Mouse (Mus musculus) lung, postnatal 0 days (tissue): ENCODE data around the gene Rxfp2. TPM values are rescaled to one million over a fixed set of nuclear protein-coding genes. Genes with fewer than 3 reads are reported as not detected.

Source experiments
- ATAC-seq: fragments of 200-750 bp; cut with Nextera tagmentation; 2 replicates; pipeline ENCODE4 v1.8.0; 2017; ENCODE audit warnings: moderate library complexity
- DNase-seq: peaks from one replicate; pipeline ENCODE4 v3.0.0-alpha.2; 2016; ENCODE audit warnings: low spot score
- H3K27ac ChIP-seq: fragments of 300-500 bp; sonication (generic); 2 replicates; pipeline ENCODE4 v1.5.1; 2014; ENCODE audit warnings: antibody characterized with exemption, mild to moderate bottlenecking, low read length, mixed read lengths
- H3K27me3 ChIP-seq: fragments of 300-500 bp; sonication (generic); replicated peaks from 2 replicates; pipeline ENCODE4 v1.6.1; 2014; ENCODE audit warnings: low read length, mixed read lengths; ENCODE audit not compliant: insufficient read depth
- H3K36me3 ChIP-seq: fragments of 300-500 bp; sonication (generic); 2 replicates; pipeline ENCODE4 v1.6.1; 2014; ENCODE audit warnings: low read length, mixed read lengths; ENCODE audit not compliant: insufficient read depth
- H3K4me1 ChIP-seq: fragments of 300-500 bp; sonication (generic); 2 replicates; pipeline ENCODE4 v1.6.1; 2014; ENCODE audit warnings: antibody characterized with exemption, low read depth, low read length, mixed read lengths; ENCODE audit not compliant: insufficient read depth
- H3K4me2 ChIP-seq: fragments of 300-500 bp; sonication (generic); replicated peaks from 2 replicates; pipeline ENCODE4 v1.6.1; 2014; ENCODE audit warnings: low read depth, mild to moderate bottlenecking, low read length, moderate library complexity, mixed read lengths
- H3K4me3 ChIP-seq: fragments of 300-500 bp; sonication (generic); 2 replicates; pipeline ENCODE4 v1.5.1; 2014; ENCODE audit warnings: low read depth, low read length
- H3K9ac ChIP-seq: fragments of 300-500 bp; sonication (generic); replicated peaks from 2 replicates; pipeline ENCODE4 v1.6.1; 2014; ENCODE audit warnings: low read depth, mild to moderate bottlenecking
- H3K9me3 ChIP-seq: fragments of 300-500 bp; sonication (generic); 2 replicates; pipeline ENCODE4 v1.6.1; 2016; ENCODE audit warnings: low read length, mixed read lengths
- CTCF ChIP-seq: IDR thresholded peaks from 2 replicates; pipeline ENCODE4 v1.5.1; 2016; ENCODE audit warnings: antibody characterized with exemption, mild to moderate bottlenecking
- EP300 ChIP-seq: IDR thresholded peaks from 2 replicates; pipeline ENCODE4 v1.6.1; 2016; ENCODE audit warnings: antibody characterized with exemption, mild to moderate bottlenecking, control low read depth
- WGBS: fragments of 180-500 bp; shearing (Covaris S2); extraction: QIAGEN DNeasy Blood & Tissue Kit; methylation state at CpG from one replicate; pipeline ENCODE4 v1.1.7; 2014; 5-methylcytosine and 5-hydroxymethylcytosine counted together
- polyA plus RNA-seq: library from polyadenylated mRNA; unstranded; fragments of >200 nt; fragmentation: Nextera tagmentation; extraction: Ambion mirVana; gene quantifications from 2 replicates; pipeline ENCODE4 v1.2.1, GENCODE M21; 2015

The Rxfp2 gene
- polyA plus RNA-seq, 1 experiment from 2014 or later = 0.58 TPM

- H3K36me3 ChIP-seq = no peaks in the 10 kb centered on the region
- H3K4me3 ChIP-seq = no peak overlapping the region
- TF ChIP-seq CTCF (no peak), EP300 (no peak)
- no peaks in the 10 kb centered on the region for H3K4me1 ChIP-seq
- no peak overlapping the region for H3K27ac ChIP-seq
- no peak for ATAC-seq
- WGBS = 81% methylated on average over 9 of the region's 9 CpGs
- DNase-seq = no peak
- no peaks in the 10 kb centered on the region for H3K27me3 ChIP-seq
- H3K9ac ChIP-seq = no peak overlapping the region
- no peaks in the 10 kb centered on the region for H3K9me3 ChIP-seq
- H3K4me2 ChIP-seq = no peak overlapping the region
Measured at GRCm38 (mm10) chr5:150061086-150061485, 42.6 kb downstream of the Rxfp2 start.

- TF ChIP-seq CTCF (no peak), EP300 (no peak)
- 62% methylated on average over 10 of the region's 10 CpGs for WGBS
Measured at GRCm38 (mm10) chr5:150064286-150064685, 45.8 kb downstream of the Rxfp2 start.

GRCm38 (mm10) chr5:150070086-150070485 lies 51.6 kb downstream of the Rxfp2 start:
- DNase-seq (peak; percentile 77), ATAC-seq (no peak)
- Histone ChIP-seq H3K27me3 (no peaks in the 10 kb centered on the region), H3K4me2 (no peak overlapping the region), H3K9me3 (no peaks in the 10 kb centered on the region), H3K4me3 (no peak overlapping the region), H3K4me1 (no peaks in the 10 kb centered on the region), H3K36me3 (no peaks in the 10 kb centered on the region), H3K9ac (no peak overlapping the region), H3K27ac (no peak overlapping the region)
- peak; percentile 41 for TF ChIP-seq CTCF
- TF ChIP-seq EP300 = no peak
- WGBS = 19% methylated on average over 10 of the region's 10 CpGs

More at GRCm38 (mm10) chr5:150064286-150064685, 45.8 kb downstream of the Rxfp2 start:
- Histone ChIP-seq H3K27ac (no peak overlapping the region), H3K9me3 (no peaks in the 10 kb centered on the region), H3K4me3 (no peak overlapping the region), H3K4me2 (no peak overlapping the region), H3K9ac (no peak overlapping the region), H3K36me3 (no peaks in the 10 kb centered on the region), H3K4me1 (no peaks in the 10 kb centered on the region), H3K27me3 (no peaks in the 10 kb centered on the region)
- ATAC-seq (no peak), DNase-seq (no peak)

- no peak overlapping the region for H3K4me2 ChIP-seq
- no peaks in the 10 kb centered on the region for H3K36me3 ChIP-seq
- H3K27me3 ChIP-seq = no peaks in the 10 kb centered on the region
- no peak overlapping the region for H3K9ac ChIP-seq
- H3K4me3 ChIP-seq = no peak overlapping the region
- ATAC-seq = no peak
- no peak overlapping the region for H3K27ac ChIP-seq
- no peaks in the 10 kb centered on the region for H3K4me1 ChIP-seq
- H3K9me3 ChIP-seq = no peaks in the 10 kb centered on the region
- TF ChIP-seq CTCF (no peak), EP300 (no peak)
- no peak for DNase-seq
Measured at GRCm38 (mm10) chr5:150071738-150072137, 53.3 kb downstream of the Rxfp2 start.

- Histone ChIP-seq H3K27ac (no peak overlapping the region), H3K4me2 (peak overlapping the region; percentile 17), H3K4me1 (no peaks in the 10 kb centered on the region), H3K9me3 (no peaks in the 10 kb centered on the region), H3K4me3 (no peak overlapping the region), H3K27me3 (no peaks in the 10 kb centered on the region), H3K9ac (no peak overlapping the region), H3K36me3 (no peaks in the 10 kb centered on the region)
- 28% methylated on average over 12 of the region's 12 CpGs for WGBS
- ATAC-seq (peak; percentile 78), DNase-seq (peak; percentile 54)
- TF ChIP-seq CTCF = no peak
- TF ChIP-seq EP300 = no peak
Measured at GRCm38 (mm10) chr5:150079866-150080797, 61.7 kb downstream of the Rxfp2 start.

GRCm38 (mm10) chr5:150082696-150083095 lies 64.2 kb downstream of the Rxfp2 start:
- no peak overlapping the region for H3K4me2 ChIP-seq
- no peak overlapping the region for H3K9ac ChIP-seq
- H3K4me3 ChIP-seq = no peak overlapping the region
- no peak for ATAC-seq
- H3K36me3 ChIP-seq = no peaks in the 10 kb centered on the region
- WGBS = 67% methylated on average over 14 of the region's 14 CpGs
- H3K27ac ChIP-seq = no peak overlapping the region
- TF ChIP-seq CTCF (no peak), EP300 (no peak)
- DNase-seq = no peak
- no peaks in the 10 kb centered on the region for H3K9me3 ChIP-seq
- no peaks in the 10 kb centered on the region for H3K27me3 ChIP-seq
- no peaks in the 10 kb centered on the region for H3K4me1 ChIP-seq
